Mouse (Mus musculus): ENCODE results near the gene Dyrk2.

DNA sequence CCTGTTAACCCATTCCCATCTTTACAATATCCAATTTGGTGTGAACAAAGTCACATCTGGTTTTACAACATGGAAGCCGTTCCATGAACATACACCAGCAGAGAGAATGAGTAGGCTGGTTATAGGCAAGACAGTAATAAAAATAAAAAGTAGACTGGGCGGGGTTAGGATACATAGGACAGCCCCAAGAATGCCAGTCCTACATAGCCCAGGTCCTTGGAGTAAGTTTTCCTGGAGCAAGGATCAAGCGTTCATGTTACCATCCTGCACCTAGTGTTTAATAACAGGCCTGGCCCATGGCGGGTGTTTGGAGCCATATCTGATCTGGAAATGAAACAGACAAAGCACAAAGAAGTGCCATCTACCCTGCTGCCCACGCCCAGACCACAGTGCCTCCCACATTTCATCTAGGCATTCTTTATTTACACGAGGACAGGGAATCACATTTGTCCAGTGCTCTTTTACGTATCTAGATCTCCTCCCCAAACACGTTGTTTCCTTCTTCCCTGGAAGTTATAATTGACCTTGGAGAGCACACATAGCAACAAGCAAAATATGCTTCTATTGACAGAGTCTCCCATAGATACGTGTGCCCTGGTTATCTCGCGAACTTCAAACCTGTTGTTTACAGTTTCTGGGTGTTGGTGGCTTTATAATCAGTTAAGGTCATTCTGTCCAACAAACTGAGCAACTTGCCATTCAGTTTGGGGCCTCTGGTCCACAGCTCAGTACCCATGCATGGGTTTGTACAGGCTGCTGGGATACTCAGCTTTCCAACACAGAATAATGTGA lies 8.6 kb downstream of the Dyrk2 start:
- TF ChIP-seq CTCF (IDR thresholded peaks at IDR 0.05; ENCODE audit: low read depth, low read length): no peak
- TF ChIP-seq POLR2AphosphoS5 (IDR thresholded peaks at IDR 0.05; ENCODE audit: insufficient replicate concordance, low read depth, low read length): no peak
- TF ChIP-seq GATA1 (IDR thresholded peaks at IDR 0.05; ENCODE audit: borderline replicate concordance, low read length): no peak
- no peak for TF ChIP-seq TAL1 (conservative IDR thresholded peaks at IDR 0.05; ENCODE audit: low read depth, low read length)

All from G1E (cell line).